Mouse (Mus musculus) cerebellum, postnatal 4 days (tissue): Measurements from ENCODE around the gene Ubn1.

ENCODE experiments used
- DNase-seq, 2 experiments: peaks; one replicate each; pipeline ENCODE4 v3.0.0; 2022; ENCODE audit warnings: low spot score in 2 of 2, mixed read lengths in 1 of 2

Gene Ubn1

GRCm38 (mm10) chr16:5049774-5050234 lies at the start of gene Ubn1, which contains the start of gene Glyr1:
Gene Ubn1, plus strand, starts transcription at chr16:5050057.
Gene Glyr1, minus strand, starts transcription at chr16:5049863.
- DNase-seq, result peak; percentile 95 to 99

- DNase-seq, result no peak
Measured at GRCm38 (mm10) chr16:5000611-5001010, 49.2 kb upstream of the Ubn1 start.

- no peak for DNase-seq
Measured at GRCm38 (mm10) chr16:5007067-5007466, 42.8 kb upstream of the Ubn1 start, which contains the start of gene Smim22. Gene Smim22, plus strand, starts transcription at chr16:5007288.

- DNase-seq, result no peak
Measured at GRCm38 (mm10) chr16:5007492-5007891, 42.4 kb upstream of the Ubn1 start.

GRCm38 (mm10) chr16:5008076-5008475 lies 41.8 kb upstream of the Ubn1 start:
- no peak for DNase-seq

- no peak for DNase-seq
Measured at GRCm38 (mm10) chr16:5010371-5010935, 39.4 kb upstream of the Ubn1 start.

GRCm38 (mm10) chr16:5011285-5011684 lies 38.6 kb upstream of the Ubn1 start:
- no peak for DNase-seq

- no peak for DNase-seq
Measured at GRCm38 (mm10) chr16:5012036-5013005, 37.5 kb upstream of the Ubn1 start.

GRCm38 (mm10) chr16:5013054-5013838 lies 36.6 kb upstream of the Ubn1 start, which contains the start of gene Rogdi:
Gene Rogdi, minus strand, starts transcription at chr16:5013553.
- DNase-seq, result peak; percentile 90 to 98

- DNase-seq, result no peak
Measured at GRCm38 (mm10) chr16:5014578-5014977, 35.3 kb upstream of the Ubn1 start.

- no peak for DNase-seq
Measured at GRCm38 (mm10) chr16:5024021-5024420, 25.8 kb upstream of the Ubn1 start.

GRCm38 (mm10) chr16:5029847-5030246 lies 20.0 kb upstream of the Ubn1 start:
- DNase-seq, result no peak

- no peak for DNase-seq
Measured at GRCm38 (mm10) chr16:5035591-5035990, 14.3 kb upstream of the Ubn1 start.

GRCm38 (mm10) chr16:5036649-5037234 lies 13.1 kb upstream of the Ubn1 start:
- DNase-seq, result no peak

- no peak for DNase-seq
Measured at GRCm38 (mm10) chr16:5045322-5045721, 4.5 kb upstream of the Ubn1 start.

GRCm38 (mm10) chr16:5049182-5049773 lies 579 bp upstream of the Ubn1 start:
- DNase-seq, result no peak

- peak; percentile 47 to 71 for DNase-seq
Measured at GRCm38 (mm10) chr16:5050251-5051110, 624 bp downstream of the Ubn1 start.

- DNase-seq, result peak in 1 of 2 experiments; percentile 7
Measured at GRCm38 (mm10) chr16:5058114-5058513, 8.3 kb downstream of the Ubn1 start.

GRCm38 (mm10) chr16:5063472-5063871 lies 13.6 kb downstream of the Ubn1 start:
- no peak for DNase-seq

- DNase-seq, result no peak
Measured at GRCm38 (mm10) chr16:5070321-5070720, 20.5 kb downstream of the Ubn1 start.
